Mouse (Mus musculus): ENCODE results near the gene Atox1. TPM values are rescaled to one million over a fixed set of nuclear protein-coding genes. Genes with fewer than 3 reads are reported as not detected.
"Not testable (repeated sequence)": the region's sequence is repeated elsewhere in the genome, so short reads cannot be mapped to it uniquely, and the experiment has no call there.

Atox1 gene
- polyA plus RNA-seq, 1 experiment from 2014 or later = 316 TPM

DNA sequence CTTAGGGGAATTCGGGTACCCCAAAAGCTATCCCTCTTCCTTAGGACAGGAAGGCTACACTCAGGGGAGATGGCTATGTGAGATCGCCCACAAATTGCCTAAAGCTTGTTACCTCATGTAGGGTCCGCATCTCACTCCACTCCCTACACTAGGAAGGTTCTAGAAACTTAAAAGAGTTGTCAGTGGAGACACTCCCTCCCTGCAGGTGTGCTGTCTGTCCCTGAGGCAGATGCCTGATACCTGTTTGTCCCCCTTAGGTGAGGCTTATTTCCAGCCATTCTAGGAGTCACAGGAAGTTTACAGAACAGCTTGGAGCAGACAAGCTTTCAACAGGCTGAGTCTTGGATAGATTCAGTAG lies 42.4 kb downstream of the Atox1 start:
- H3K27me3 ChIP-seq = no peaks in the 10 kb centered on the region
- peak overlapping the region; percentile 39 for H3K4me3 ChIP-seq
- H3K9ac ChIP-seq = peak overlapping the region; percentile 71
- peak overlapping the region; percentile 83 for H3K27ac ChIP-seq
- no peak for ATAC-seq (ENCODE audit: low FRiP score)
- H3K4me1 ChIP-seq (replicated peaks) = peaks cover 40% of the 10 kb centered on the region
- no peaks in the 10 kb centered on the region for H3K36me3 ChIP-seq
- peak overlapping the region; percentile 53 for H3K4me2 ChIP-seq
- H3K9me3 ChIP-seq = no peaks in the 10 kb centered on the region
- WGBS = 19% methylated on average over 3 of the region's 3 CpGs

GRCm38 (mm10) chr11:55417898-55418703 lies 42.9 kb downstream of the Atox1 start:
- Histone ChIP-seq H3K27me3 (no peaks in the 10 kb centered on the region), H3K4me3 (peak overlapping the region; percentile 39), H3K36me3 (no peaks in the 10 kb centered on the region), H3K4me1 (replicated peaks) (peaks cover 36% of the 10 kb centered on the region), H3K9ac (peak overlapping the region; percentile 71), H3K4me2 (peak overlapping the region; percentile 53), H3K27ac (peak overlapping the region; percentile 83), H3K9me3 (no peaks in the 10 kb centered on the region)
- peak; percentile 73 for ATAC-seq (ENCODE audit: low FRiP score)
- 2% methylated on average over 23 of the region's 24 CpGs for WGBS

DNA sequence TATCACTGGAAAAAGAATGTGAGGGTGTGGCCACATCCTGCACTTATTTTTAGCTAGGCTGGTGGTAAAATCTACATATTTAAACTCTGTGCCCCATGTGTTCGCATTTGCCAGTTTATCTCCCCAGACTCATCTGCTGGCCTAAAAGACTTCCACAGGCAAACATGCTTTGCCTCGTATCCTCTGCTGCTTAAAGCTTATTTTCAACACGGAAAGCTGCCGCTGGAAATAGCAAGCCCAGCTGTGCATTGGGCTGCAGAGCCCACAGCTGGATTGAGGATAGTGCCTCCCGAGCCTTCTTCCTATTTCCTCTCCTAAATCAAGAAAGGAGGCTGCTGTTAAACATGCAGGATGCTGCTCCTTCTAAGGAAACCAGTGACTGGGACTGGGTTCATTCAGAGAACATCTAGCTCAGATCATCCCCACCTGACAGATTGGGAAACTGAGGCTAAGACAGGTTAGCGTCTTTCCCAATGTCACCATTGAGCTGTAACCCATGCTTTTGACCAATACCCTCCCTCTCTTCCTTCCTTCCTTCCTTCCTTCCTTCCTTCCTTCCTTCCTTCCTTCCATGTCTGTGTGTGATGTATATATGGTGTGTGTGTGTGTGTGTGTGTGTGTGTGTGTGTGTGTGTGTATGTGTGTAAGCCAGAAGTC lies 44.3 kb downstream of the Atox1 start:
- WGBS = 74% methylated on average over 6 of the region's 6 CpGs

DNA sequence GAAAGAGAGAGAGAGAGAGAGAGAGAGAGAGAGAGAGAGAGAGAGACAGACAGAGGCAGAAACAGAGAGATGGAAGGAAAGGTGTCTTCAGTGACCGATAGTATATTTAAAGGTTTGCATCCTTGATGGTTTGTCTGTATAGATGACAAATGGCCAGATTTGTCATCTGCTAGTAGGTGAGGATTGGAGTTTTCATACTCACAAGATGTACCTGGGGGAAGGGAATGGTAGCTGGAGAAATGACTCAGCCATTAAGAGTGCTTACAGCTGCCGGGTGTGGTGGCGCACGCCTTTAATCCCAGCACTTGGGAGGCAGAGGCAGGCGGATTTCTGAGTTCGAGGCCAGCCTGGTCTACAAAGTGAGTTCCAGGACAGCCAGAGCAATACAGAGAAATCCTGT lies 45.3 kb downstream of the Atox1 start:
- not testable (repeated sequence) for H3K9me3 ChIP-seq; H3K4me2 ChIP-seq; H3K27me3 ChIP-seq; H3K27ac ChIP-seq; ATAC-seq (ENCODE audit: low FRiP score); H3K9ac ChIP-seq; H3K36me3 ChIP-seq; H3K4me3 ChIP-seq
- H3K4me1 ChIP-seq (replicated peaks) = peaks cover 31% of the 10 kb centered on the region
- WGBS = 92% methylated on average over 6 of the region's 6 CpGs

More for the DNA sequence above, 44.3 kb downstream of the Atox1 start:
- Histone ChIP-seq H3K36me3 (no peaks in the 10 kb centered on the region), H3K9ac (no peak overlapping the region), H3K27ac (no peak overlapping the region), H3K27me3 (no peaks in the 10 kb centered on the region), H3K4me2 (peak overlapping the region; percentile 53), H3K4me1 (replicated peaks) (peaks cover 31% of the 10 kb centered on the region), H3K4me3 (no peak overlapping the region), H3K9me3 (no peaks in the 10 kb centered on the region)
- no peak for ATAC-seq (ENCODE audit: low FRiP score)

GRCm38 (mm10) chr11:55415036-55415704 lies 45.9 kb downstream of the Atox1 start:
- H3K4me3 ChIP-seq = no peak overlapping the region
- H3K27ac ChIP-seq = no peak overlapping the region
- no peak overlapping the region for H3K4me2 ChIP-seq
- no peaks in the 10 kb centered on the region for H3K9me3 ChIP-seq
- no peaks in the 10 kb centered on the region for H3K27me3 ChIP-seq
- H3K36me3 ChIP-seq = no peaks in the 10 kb centered on the region
- peaks cover 28% of the 10 kb centered on the region for H3K4me1 ChIP-seq (replicated peaks)
- no peak for ATAC-seq (ENCODE audit: low FRiP score)
- H3K9ac ChIP-seq = no peak overlapping the region
- WGBS = 74% methylated on average over 9 of the region's 9 CpGs

- no peak for ATAC-seq (ENCODE audit: low FRiP score)
- Histone ChIP-seq H3K9ac (no peak overlapping the region), H3K27me3 (no peaks in the 10 kb centered on the region), H3K4me1 (replicated peaks) (peaks cover 20% of the 10 kb centered on the region), H3K27ac (no peak overlapping the region), H3K9me3 (no peaks in the 10 kb centered on the region), H3K36me3 (no peaks in the 10 kb centered on the region), H3K4me2 (no peak overlapping the region), H3K4me3 (no peak overlapping the region)
- 72% methylated on average over 5 of the region's 5 CpGs for WGBS
These were observed 46.7 kb downstream of the Atox1 start for GRCm38 (mm10) chr11:55414314-55414713.

DNA sequence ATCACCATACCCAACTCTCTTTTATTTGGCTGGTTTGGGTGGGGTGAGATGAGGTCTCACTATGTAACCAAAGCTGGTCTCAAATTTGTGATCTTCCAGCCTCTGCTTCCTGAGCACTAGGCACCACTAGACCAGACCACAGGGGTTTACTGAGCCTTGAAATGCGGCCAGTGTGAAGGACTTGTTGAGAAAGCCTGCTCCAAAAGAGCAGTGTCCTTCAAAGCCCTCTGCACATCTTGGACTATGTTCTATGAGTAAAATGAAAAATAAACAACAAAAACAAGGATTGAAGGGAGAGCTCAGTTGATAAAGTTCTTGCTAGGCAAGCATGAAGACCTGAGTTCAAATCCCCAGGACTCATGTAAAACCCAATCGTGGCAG lies 47.6 kb downstream of the Atox1 start:
- H3K4me3 ChIP-seq = no peak overlapping the region
- H3K4me2 ChIP-seq = no peak overlapping the region
- no peaks in the 10 kb centered on the region for H3K9me3 ChIP-seq
- no peak overlapping the region for H3K9ac ChIP-seq
- no peak overlapping the region for H3K27ac ChIP-seq
- peaks cover 10% of the 10 kb centered on the region for H3K4me1 ChIP-seq (replicated peaks)
- 95% methylated on average over 2 of the region's 2 CpGs for WGBS
- no peak for ATAC-seq (ENCODE audit: low FRiP score)
- H3K27me3 ChIP-seq = no peaks in the 10 kb centered on the region
- peaks cover 6% of the 10 kb centered on the region; the same call in 1 of the 2 replicates for H3K36me3 ChIP-seq

GRCm38 (mm10) chr11:55412680-55413415 lies 48.2 kb downstream of the Atox1 start:
- H3K27me3 ChIP-seq = no peaks in the 10 kb centered on the region
- H3K27ac ChIP-seq = no peak overlapping the region
- no peaks in the 10 kb centered on the region for H3K9me3 ChIP-seq
- H3K4me2 ChIP-seq = no peak overlapping the region
- H3K36me3 ChIP-seq = peaks cover 10% of the 10 kb centered on the region; the same call in 1 of the 2 replicates
- 92% methylated on average over 10 of the region's 10 CpGs for WGBS
- ATAC-seq (ENCODE audit: low FRiP score) = no peak
- no peak overlapping the region for H3K9ac ChIP-seq
- H3K4me1 ChIP-seq (replicated peaks) = peaks cover 5% of the 10 kb centered on the region
- H3K4me3 ChIP-seq = no peak overlapping the region

DNA sequence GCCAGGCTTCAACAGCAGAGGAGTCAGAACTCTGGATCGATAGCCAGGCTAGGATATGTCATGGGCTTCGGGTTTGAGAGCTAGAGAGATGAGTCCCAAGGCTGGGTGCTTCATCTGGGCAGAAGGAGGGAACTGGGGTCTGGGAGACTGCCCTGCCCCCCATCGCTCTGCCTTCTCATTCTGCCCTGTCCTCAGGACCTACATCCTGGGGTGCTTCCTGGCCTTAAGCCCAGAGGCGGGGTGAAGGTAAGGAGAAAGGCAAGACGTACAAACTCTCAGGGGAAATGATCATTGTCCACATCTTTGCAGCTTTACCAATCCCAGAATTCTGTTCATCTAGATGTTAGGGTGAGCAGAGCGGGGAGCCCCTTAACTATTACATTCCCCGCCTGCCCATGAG lies 49.0 kb downstream of the Atox1 start:
- Histone ChIP-seq H3K9me3 (no peaks in the 10 kb centered on the region), H3K27me3 (no peaks in the 10 kb centered on the region), H3K36me3 (peaks cover 15% of the 10 kb centered on the region; the same call in 1 of the 2 replicates), H3K9ac (no peak overlapping the region), H3K4me2 (no peak overlapping the region), H3K27ac (no peak overlapping the region), H3K4me3 (no peak overlapping the region), H3K4me1 (replicated peaks) (no peaks in the 10 kb centered on the region)
- ATAC-seq (ENCODE audit: low FRiP score) = no peak
- WGBS = 89% methylated on average over 7 of the region's 7 CpGs

DNA sequence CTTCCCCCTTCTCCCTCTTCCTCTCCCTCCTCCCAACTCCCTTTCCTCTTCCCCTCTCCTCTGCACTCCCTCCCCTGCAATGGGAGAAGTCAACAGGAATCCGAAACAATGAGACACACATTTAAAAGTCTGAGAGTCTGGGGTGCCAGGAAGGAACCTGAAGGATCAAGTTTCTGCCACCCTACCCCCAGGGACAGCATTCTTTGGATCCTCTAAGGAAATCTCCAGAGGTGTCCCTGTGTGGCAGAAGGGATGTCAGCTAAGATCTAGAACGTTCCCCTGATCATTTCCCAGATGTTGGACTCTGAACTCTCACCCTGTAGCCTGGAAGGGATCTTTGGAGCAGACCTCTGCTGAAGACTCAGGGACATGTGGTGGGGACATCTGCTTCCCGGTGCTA lies 50.5 kb downstream of the Atox1 start:
- Histone ChIP-seq H3K9me3 (no peaks in the 10 kb centered on the region), H3K36me3 (peaks cover 25% of the 10 kb centered on the region; the same call in 1 of the 2 replicates), H3K9ac (no peak overlapping the region), H3K27me3 (no peaks in the 10 kb centered on the region), H3K4me3 (no peak overlapping the region), H3K4me1 (replicated peaks) (no peaks in the 10 kb centered on the region), H3K27ac (no peak overlapping the region), H3K4me2 (no peak overlapping the region)
- WGBS = 68% methylated on average over 3 of the region's 3 CpGs
- ATAC-seq (ENCODE audit: low FRiP score) = no peak

- WGBS = 90% methylated on average over 3 of the region's 3 CpGs
- H3K4me3 ChIP-seq = no peak overlapping the region
- no peak for ATAC-seq (ENCODE audit: low FRiP score)
- no peak overlapping the region for H3K4me2 ChIP-seq
- H3K4me1 ChIP-seq (replicated peaks) = no peaks in the 10 kb centered on the region
- peaks cover 30% of the 10 kb centered on the region for H3K36me3 ChIP-seq
- H3K27ac ChIP-seq = no peak overlapping the region
- no peaks in the 10 kb centered on the region for H3K27me3 ChIP-seq
- no peaks in the 10 kb centered on the region for H3K9me3 ChIP-seq
- H3K9ac ChIP-seq = no peak overlapping the region
These were observed 51.0 kb downstream of the Atox1 start for GRCm38 (mm10) chr11:55410005-55410404.

DNA sequence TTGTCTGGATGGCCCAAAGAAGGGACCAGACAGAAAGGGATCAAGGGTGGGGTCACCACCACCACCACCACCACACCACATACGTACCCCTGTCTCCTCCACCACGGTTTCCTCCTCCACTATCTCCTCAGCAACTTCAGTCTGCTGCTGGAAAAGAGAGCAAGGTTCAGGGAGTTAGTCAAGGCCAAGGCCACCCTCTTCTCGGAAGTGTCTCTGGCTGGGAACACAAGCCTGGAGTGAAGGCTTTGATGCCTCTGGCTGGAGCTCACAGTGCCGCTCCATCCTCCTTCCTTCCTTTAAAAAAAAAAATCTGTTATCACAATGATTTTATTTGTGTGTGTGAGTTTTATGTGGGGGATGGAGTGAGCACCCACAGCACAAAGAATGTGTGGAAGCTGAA lies 53.9 kb downstream of the Atox1 start:
- no peaks in the 10 kb centered on the region for H3K9me3 ChIP-seq
- no peak overlapping the region for H3K4me2 ChIP-seq
- H3K4me3 ChIP-seq = no peak overlapping the region
- H3K27ac ChIP-seq = no peak overlapping the region
- no peaks in the 10 kb centered on the region for H3K4me1 ChIP-seq (replicated peaks)
- H3K27me3 ChIP-seq = no peaks in the 10 kb centered on the region
- no peak overlapping the region for H3K9ac ChIP-seq
- peaks cover 49% of the 10 kb centered on the region for H3K36me3 ChIP-seq
- no peak for ATAC-seq (ENCODE audit: low FRiP score)
- 90% methylated on average over 4 of the region's 4 CpGs for WGBS

Measured in hindbrain, embryonic 13.5 days (tissue).